Mouse (Mus musculus): Measurements from ENCODE around the gene Pcx. TPM values are rescaled to one million over a fixed set of nuclear protein-coding genes. Genes with fewer than 3 reads are reported as not detected.

Gene Pcx
- polyA plus RNA-seq, 1 experiment from 2014 or later: 14.0 TPM

DNA sequence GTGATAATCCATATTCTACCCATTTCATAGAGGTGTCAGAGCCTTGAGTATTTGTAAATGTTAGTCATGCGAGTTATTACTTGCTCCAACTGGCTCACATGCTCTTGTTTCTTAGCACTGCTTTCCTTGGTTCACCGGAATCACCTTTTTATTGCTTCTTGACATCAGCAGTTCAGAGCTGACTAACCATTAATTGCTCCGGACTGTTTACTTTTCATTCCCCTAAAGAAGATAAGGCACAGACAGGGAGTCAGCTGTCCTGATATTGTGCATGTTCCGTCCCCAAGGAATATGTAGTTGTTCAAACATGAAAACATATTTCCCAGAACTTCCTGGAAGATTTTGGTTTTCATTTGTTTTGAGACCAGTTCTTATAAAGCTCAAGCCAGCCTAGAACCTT lies 160.5 kb downstream of the Pcx start:
- WGBS: 31% methylated on average over 4 of the region's 4 CpGs
- Histone ChIP-seq H3K36me3 (ENCODE audit: insufficient read depth) (no peaks in the 10 kb centered on the region), H3K9ac (no peak overlapping the region), H3K9me3 (ENCODE audit: low read depth, low read length) (no peaks in the 10 kb centered on the region), H3K27me3 (ENCODE audit: insufficient read depth, low read length) (no peaks in the 10 kb centered on the region), H3K27ac (ENCODE audit: low read depth) (no peak overlapping the region), H3K4me1 (ENCODE audit: insufficient read depth) (no peaks in the 10 kb centered on the region), H3K4me2 (no peak overlapping the region), H3K4me3 (ENCODE audit: low read depth, low read length) (no peak overlapping the region)
- TF ChIP-seq CTCF (IDR thresholded peaks at IDR 0.05; ENCODE audit: low read depth): no peak
- ATAC-seq (ENCODE audit: insufficient read depth): no peak
- no peak for DNase-seq

Small RNA genes within 50 kb of the gene (microRNA-seq; reads per million reads assigned to microRNA genes)
- gene Mir6986 (ENCODE audit: borderline number of aligned reads): 1.2 reads per million

Other genes with a start within 250 kb of the Pcx start
- 10.6 and 11.1 TPM in 2 replicates for gene Ssh3, start 241.3 kb upstream of the Pcx start, polyA plus RNA-seq (2014; fragmentation: Nextera tagmentation; extraction: Ambion mirVana)
- 2.4 and 2.8 TPM in 2 replicates for gene Ankrd13d, start 227.3 kb upstream of the Pcx start, polyA plus RNA-seq (2014; fragmentation: Nextera tagmentation; extraction: Ambion mirVana)
- 19.4 and 23.0 TPM in 2 replicates for gene Grk2, start 204.2 kb upstream of the Pcx start, polyA plus RNA-seq (2014; fragmentation: Nextera tagmentation; extraction: Ambion mirVana)
- gene Kdm2a, start 112.2 kb upstream of the Pcx start, polyA plus RNA-seq (2014; fragmentation: Nextera tagmentation; extraction: Ambion mirVana): 56.2 and 63.1 TPM in 2 replicates
- gene Rhod, start 71.0 kb upstream of the Pcx start, polyA plus RNA-seq (2014; fragmentation: Nextera tagmentation; extraction: Ambion mirVana): 33.7 and 46.0 TPM in 2 replicates
- gene Syt12, start 33.0 kb upstream of the Pcx start, polyA plus RNA-seq (2014; fragmentation: Nextera tagmentation; extraction: Ambion mirVana): 1.3 and 1.8 TPM in 2 replicates
- gene 2010003K11Rik, start 11.9 kb upstream of the Pcx start, polyA plus RNA-seq (2014; fragmentation: Nextera tagmentation; extraction: Ambion mirVana): not detected in 2 replicates
- 10.0 and 10.1 TPM in 2 replicates for gene Lrfn4, start 105.2 kb downstream of the Pcx start, polyA plus RNA-seq (2014; fragmentation: Nextera tagmentation; extraction: Ambion mirVana)
- 72.6 and 74.7 TPM in 2 replicates for gene Rce1, start 115.2 kb downstream of the Pcx start, polyA plus RNA-seq (2014; fragmentation: Nextera tagmentation; extraction: Ambion mirVana)
- gene Gm960, start 188.2 kb downstream of the Pcx start, polyA plus RNA-seq (2014; fragmentation: Nextera tagmentation; extraction: Ambion mirVana): 2.3 and 2.9 TPM in 2 replicates
- gene Sptbn2, start 200.7 kb downstream of the Pcx start, polyA plus RNA-seq (2014; fragmentation: Nextera tagmentation; extraction: Ambion mirVana): 1.3 and 1.4 TPM in 2 replicates
- gene Rbm4b, start 246.0 kb downstream of the Pcx start, polyA plus RNA-seq (2014; fragmentation: Nextera tagmentation; extraction: Ambion mirVana): 54.4 and 65.1 TPM in 2 replicates